Mouse (Mus musculus) liver, adult 2 months (tissue): ENCODE results near the gene Tmc3. TPM values are rescaled to one million over a fixed set of nuclear protein-coding genes. Genes with fewer than 3 reads are reported as not detected.

Experiments used
- DNase-seq: peaks from one replicate; pipeline ENCODE4 v3.0.0-alpha.2; 2011; ENCODE audit warnings: low read depth, low spot score; ENCODE audit errors: extremely low read depth
- H3K27ac ChIP-seq: fragments of 200-500 bp; replicated peaks from 2 replicates; pipeline ENCODE4 v1.5.1; 2012; ENCODE audit warnings: low read depth, mild to moderate bottlenecking, control low read depth, inconsistent platforms, low read length; ENCODE audit not compliant: insufficient read depth
- H3K27me3 ChIP-seq: fragments of 200-500 bp; 2 replicates; pipeline ENCODE4 v1.6.1; 2012; ENCODE audit warnings: mild to moderate bottlenecking, moderate library complexity, low read length, inconsistent platforms; ENCODE audit not compliant: control insufficient read depth, insufficient read depth
- H3K36me3 ChIP-seq: fragments of 200-500 bp; 2 replicates; pipeline ENCODE4 v1.6.1; 2012; ENCODE audit warnings: low read length, inconsistent platforms; ENCODE audit not compliant: control insufficient read depth, insufficient read depth
- H3K4me1 ChIP-seq: fragments of 200-500 bp; 2 replicates; pipeline ENCODE4 v1.6.1; 2011; ENCODE audit warnings: low read length; ENCODE audit not compliant: control insufficient read depth, insufficient read depth
- H3K4me3 ChIP-seq: fragments of 200-500 bp; 2 replicates; pipeline ENCODE4 v1.5.1; 2011; ENCODE audit warnings: low read depth, mild to moderate bottlenecking, control low read depth, low read length, moderate library complexity; ENCODE audit not compliant: insufficient read depth
- H3K79me2 ChIP-seq: fragments of 200-500 bp; 2 replicates; pipeline ENCODE4 v1.6.1; 2012; ENCODE audit warnings: inconsistent platforms, mild to moderate bottlenecking, low read length, moderate library complexity; ENCODE audit not compliant: control insufficient read depth, insufficient read depth
- H3K9ac ChIP-seq: fragments of 200-500 bp; 2 replicates; pipeline ENCODE4 v1.6.1; 2012; ENCODE audit warnings: low read depth, mild to moderate bottlenecking, control low read depth, inconsistent platforms, low read length
- CTCF ChIP-seq: fragments of 200-500 bp; IDR thresholded peaks from 2 replicates; pipeline ENCODE4 v1.5.1; 2011; ENCODE audit warnings: low read depth, low read length, control low read depth
- POLR2A ChIP-seq: fragments of 200-500 bp; IDR thresholded peaks from 2 replicates; pipeline ENCODE4 v1.6.1; 2011; ENCODE audit warnings: low read length, control low read depth; ENCODE audit not compliant: insufficient read depth; ENCODE audit errors: extremely low read depth
- WGBS: fragments of 180-500 bp; shearing (Covaris S2); methylation state at CpG from one replicate; pipeline ENCODE4 v1.1.7; 2018; 5-methylcytosine and 5-hydroxymethylcytosine counted together
- polyA plus RNA-seq: library from polyadenylated mRNA; depleted of rRNA; stranded (reverse); fragments of >200 nt; gene quantifications from 2 replicates; pipeline ENCODE4 v1.2.3, GENCODE M21; 2012
- total RNA-seq: library from RNA; depleted of rRNA; stranded (reverse); fragments of >200 nt; gene quantifications from 2 replicates; pipeline ENCODE4 v1.2.3, GENCODE M21; 2014

The Tmc3 gene
- total and polyA plus RNA-seq, 2 experiments: 0.15 to 0.28 TPM

GRCm38 (mm10) chr7:83636425-83636824 lies 51.7 kb downstream of the Tmc3 start:
- Histone ChIP-seq H3K4me1 (peaks cover 35% of the 10 kb centered on the region), H3K9ac (no peak overlapping the region), H3K27me3 (no peaks in the 10 kb centered on the region), H3K36me3 (peaks cover 62% of the 10 kb centered on the region), H3K79me2 (peaks cover 4% of the 10 kb centered on the region; the same call in 1 of the 2 replicates), H3K4me3 (no peak overlapping the region), H3K27ac (peak overlapping the region; percentile 78; the same call in 1 of the 2 replicates)
- WGBS: 60% methylated on average over 8 of the region's 8 CpGs
- TF ChIP-seq POLR2A: no peak
- TF ChIP-seq CTCF: no peak
- DNase-seq: peak; percentile 26

- Histone ChIP-seq H3K4me3 (no peak overlapping the region), H3K4me1 (peaks cover 35% of the 10 kb centered on the region), H3K27me3 (no peaks in the 10 kb centered on the region), H3K36me3 (peaks cover 77% of the 10 kb centered on the region), H3K9ac (peak overlapping the region; percentile 79), H3K27ac (peak overlapping the region; percentile 97), H3K79me2 (peaks cover 4% of the 10 kb centered on the region; the same call in 1 of the 2 replicates)
- TF ChIP-seq CTCF (no peak), POLR2A (0 out of 2 replicates have a peak, but pooled peaks have one; percentile 17)
- DNase-seq: peak; percentile 97
- WGBS: 36% methylated on average over 8 of the region's 8 CpGs
Measured at GRCm38 (mm10) chr7:83637781-83638583, 53.3 kb downstream of the Tmc3 start.

- TF ChIP-seq CTCF (no peak), POLR2A (no peak)
- H3K27ac ChIP-seq: no peak overlapping the region
- H3K36me3 ChIP-seq: peaks cover 73% of the 10 kb centered on the region
- no peak overlapping the region for H3K9ac ChIP-seq
- H3K4me1 ChIP-seq: peaks cover 30% of the 10 kb centered on the region
- no peaks in the 10 kb centered on the region for H3K27me3 ChIP-seq
- H3K4me3 ChIP-seq: no peak overlapping the region
- 63% methylated on average over 3 of the region's 3 CpGs for WGBS
- no peak for DNase-seq
- peaks cover 4% of the 10 kb centered on the region; the same call in 1 of the 2 replicates for H3K79me2 ChIP-seq
Measured at GRCm38 (mm10) chr7:83639084-83639483, 54.4 kb downstream of the Tmc3 start.

GRCm38 (mm10) chr7:83640581-83640980 lies 55.9 kb downstream of the Tmc3 start:
- Histone ChIP-seq H3K4me1 (peaks cover 23% of the 10 kb centered on the region), H3K9ac (no peak overlapping the region)

GRCm38 (mm10) chr7:83641163-83641562 lies 56.4 kb downstream of the Tmc3 start:
- Histone ChIP-seq H3K27ac (no peak overlapping the region), H3K4me1 (peaks cover 19% of the 10 kb centered on the region), H3K4me3 (no peak overlapping the region), H3K79me2 (no peaks in the 10 kb centered on the region), H3K9ac (no peak overlapping the region), H3K27me3 (no peaks in the 10 kb centered on the region), H3K36me3 (peaks cover 60% of the 10 kb centered on the region)
- DNase-seq: no peak
- WGBS: 95% methylated on average over 2 of the region's 2 CpGs
- no peak for TF ChIP-seq POLR2A
- TF ChIP-seq CTCF: no peak

More at GRCm38 (mm10) chr7:83640581-83640980, 55.9 kb downstream of the Tmc3 start:
- 94% methylated on average over 5 of the region's 5 CpGs for WGBS
- Histone ChIP-seq H3K79me2 (no peaks in the 10 kb centered on the region), H3K27me3 (no peaks in the 10 kb centered on the region), H3K27ac (no peak overlapping the region), H3K36me3 (peaks cover 65% of the 10 kb centered on the region), H3K4me3 (no peak overlapping the region)
- no peak for DNase-seq
- TF ChIP-seq CTCF (no peak), POLR2A (no peak)

GRCm38 (mm10) chr7:83643581-83643980 lies 58.9 kb downstream of the Tmc3 start:
- no peak for DNase-seq
- no peak for TF ChIP-seq POLR2A
- TF ChIP-seq CTCF: no peak
- Histone ChIP-seq H3K27ac (no peak overlapping the region), H3K4me1 (peaks cover 1% of the 10 kb centered on the region), H3K4me3 (no peak overlapping the region), H3K36me3 (peaks cover 41% of the 10 kb centered on the region), H3K9ac (no peak overlapping the region), H3K27me3 (no peaks in the 10 kb centered on the region), H3K79me2 (no peaks in the 10 kb centered on the region)
- WGBS: 80% methylated on average over 6 of the region's 6 CpGs
